Mouse (Mus musculus) limb, embryonic 14.5 days (tissue): ENCODE measurements at regions not wholly inside any gene's neighbourhood (a gene's known extent, or its start where the extent isn't known, plus 50 kb on each side); places are given as distances from the start of the nearest gene placed in this dataset.

ENCODE experiments used
- ATAC-seq: fragments of 200-750 bp; cut with Nextera tagmentation; 2 replicates; pipeline ENCODE4 v1.8.0; 2017; ENCODE audit warnings: low read depth, moderate number of reproducible peaks, moderate TSS enrichment; ENCODE audit not compliant: low FRiP score
- DNase-seq: peaks from one replicate; pipeline ENCODE4 v3.0.0-alpha.2; 2015; ENCODE audit warnings: low spot score
- H3K27ac ChIP-seq: fragments of 300-500 bp; sonication (generic); replicated peaks from 2 replicates; pipeline ENCODE4 v1.5.1; 2014; ENCODE audit warnings: low read depth, mild to moderate bottlenecking, low read length, moderate library complexity, mixed read lengths
- H3K27me3 ChIP-seq: fragments of 300-500 bp; sonication (generic); 2 replicates; pipeline ENCODE4 v1.6.1; 2014; ENCODE audit warnings: low read length, mixed read lengths; ENCODE audit not compliant: control insufficient read depth, insufficient read depth
- H3K36me3 ChIP-seq: fragments of 300-500 bp; sonication (generic); 2 replicates; pipeline ENCODE4 v1.6.1; 2014; ENCODE audit warnings: mild to moderate bottlenecking, low read length, moderate library complexity, mixed read lengths; ENCODE audit not compliant: control insufficient read depth, insufficient read depth
- H3K4me1 ChIP-seq: fragments of 300-500 bp; sonication (generic); 2 replicates; pipeline ENCODE4 v1.6.1; 2014; ENCODE audit warnings: antibody characterized with exemption, low read length, mixed read lengths; ENCODE audit not compliant: control insufficient read depth, insufficient read depth
- H3K4me2 ChIP-seq: fragments of 300-500 bp; sonication (generic); replicated peaks from 2 replicates; pipeline ENCODE4 v1.6.1; 2014; ENCODE audit warnings: low read depth, mild to moderate bottlenecking, low read length, moderate library complexity; ENCODE audit not compliant: severe bottlenecking
- H3K4me3 ChIP-seq: fragments of 300-500 bp; sonication (generic); replicated peaks from 2 replicates; pipeline ENCODE4 v1.5.1; 2014; ENCODE audit warnings: low read length
- H3K9ac ChIP-seq: fragments of 300-500 bp; sonication (generic); 2 replicates; pipeline ENCODE4 v1.6.1; 2014; ENCODE audit warnings: mild to moderate bottlenecking, low read depth, low read length, moderate library complexity; ENCODE audit not compliant: severe bottlenecking
- H3K9me3 ChIP-seq: fragments of 300-500 bp; sonication (generic); 2 replicates; pipeline ENCODE4 v1.6.1; 2016; ENCODE audit warnings: low read length; ENCODE audit not compliant: control insufficient read depth
- POLR2A ChIP-seq: fragments of 200-500 bp; IDR thresholded peaks from 2 replicates; pipeline ENCODE4 v1.8.0; 2012; ENCODE audit warnings: inconsistent platforms, mild to moderate bottlenecking, moderate library complexity, borderline replicate concordance; ENCODE audit not compliant: insufficient read depth, insufficient read length; ENCODE audit errors: extremely low read depth
- WGBS: fragments of 180-500 bp; shearing (Covaris S2); extraction: QIAGEN DNeasy Blood & Tissue Kit; methylation state at CpG from one replicate; pipeline ENCODE4 v1.1.7; 2014; 5-methylcytosine and 5-hydroxymethylcytosine counted together

DNA sequence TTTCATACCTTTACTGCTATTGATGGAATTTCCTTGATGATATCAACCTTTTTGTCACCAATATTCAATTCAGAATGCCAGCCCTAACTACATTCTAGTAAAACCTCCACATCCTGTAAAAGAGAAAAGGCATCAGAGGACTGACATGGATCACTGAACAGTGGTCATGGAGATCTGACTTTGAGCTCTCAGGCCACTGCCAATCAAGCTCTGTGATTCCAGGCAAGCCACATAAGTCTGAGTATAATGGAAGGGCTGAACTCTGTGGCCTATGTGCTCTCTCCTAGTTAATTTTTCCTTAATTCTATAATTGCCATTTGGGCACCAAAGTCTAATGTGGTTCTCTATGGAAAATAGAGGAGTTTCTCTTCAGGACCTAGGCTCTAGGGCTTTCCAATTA is 161.8 kb upstream of the Ell2 start:
- H3K9me3 ChIP-seq: no peaks in the 10 kb centered on the region
- no peak overlapping the region for H3K27ac ChIP-seq
- H3K36me3 ChIP-seq: no peaks in the 10 kb centered on the region
- DNase-seq (no peak), ATAC-seq (no peak)
- no peaks in the 10 kb centered on the region for H3K27me3 ChIP-seq
- H3K4me2 ChIP-seq: no peak overlapping the region
- no peaks in the 10 kb centered on the region for H3K4me1 ChIP-seq
- TF ChIP-seq POLR2A: no peak
- H3K4me3 ChIP-seq: no peak overlapping the region
- no peak overlapping the region for H3K9ac ChIP-seq

DNA sequence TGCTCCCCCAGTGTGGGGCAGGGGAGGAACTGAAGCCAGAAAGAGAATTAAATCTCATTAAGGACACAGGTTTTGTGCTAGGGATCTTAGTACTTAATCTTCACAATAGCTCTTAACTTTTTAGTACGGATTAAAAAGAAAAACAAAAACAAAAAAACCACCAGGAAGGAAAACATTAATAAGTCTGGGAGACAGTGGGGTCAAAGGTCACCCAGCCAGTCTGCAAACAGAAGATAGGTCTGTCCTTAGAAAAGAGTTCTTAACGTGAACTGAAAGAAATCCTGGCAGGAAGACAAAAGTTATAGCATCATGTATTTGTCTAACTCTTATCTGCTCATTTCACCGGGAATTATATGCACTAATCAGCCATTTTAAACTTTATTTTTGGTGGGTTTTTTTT is 158.8 kb upstream of the Ell2 start:
- ATAC-seq (no peak), DNase-seq (no peak)
- H3K9ac ChIP-seq: no peak overlapping the region
- 55% methylated on average over 3 of the region's 3 CpGs for WGBS
- no peak overlapping the region for H3K4me3 ChIP-seq
- no peak overlapping the region for H3K4me2 ChIP-seq
- no peaks in the 10 kb centered on the region for H3K9me3 ChIP-seq
- H3K27ac ChIP-seq: no peak overlapping the region
- H3K4me1 ChIP-seq: no peaks in the 10 kb centered on the region
- no peaks in the 10 kb centered on the region for H3K27me3 ChIP-seq
- H3K36me3 ChIP-seq: no peaks in the 10 kb centered on the region
- TF ChIP-seq POLR2A: no peak

DNA sequence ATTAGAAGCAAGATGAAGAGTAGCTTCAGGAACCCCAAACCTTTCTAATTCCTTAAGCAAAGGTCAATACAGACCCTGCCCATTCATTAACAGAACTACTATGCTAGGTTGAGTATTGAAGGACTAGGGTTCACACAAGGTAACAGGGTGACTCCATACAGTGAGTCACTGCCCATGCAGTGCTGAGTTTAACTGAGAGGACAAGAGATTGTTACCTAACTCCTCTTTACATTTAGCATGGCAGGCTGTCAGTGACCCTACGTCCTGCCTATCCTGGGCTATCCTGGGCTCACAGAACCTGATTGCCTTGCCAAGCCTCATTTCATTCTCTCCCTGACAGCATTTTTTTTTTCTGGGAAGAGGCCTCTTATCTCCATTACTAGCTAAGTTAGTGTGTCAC is 127.6 kb upstream of the Ell2 start:
- H3K4me2 ChIP-seq: no peak overlapping the region
- no peak overlapping the region for H3K9ac ChIP-seq
- H3K27me3 ChIP-seq: no peaks in the 10 kb centered on the region
- no peak for DNase-seq
- no peaks in the 10 kb centered on the region for H3K4me1 ChIP-seq
- no peaks in the 10 kb centered on the region for H3K36me3 ChIP-seq
- no peak overlapping the region for H3K27ac ChIP-seq
- no peak for TF ChIP-seq POLR2A
- ATAC-seq: no peak
- H3K9me3 ChIP-seq: no peaks in the 10 kb centered on the region
- 81% methylated on average over 1 of the region's 1 CpGs for WGBS
- H3K4me3 ChIP-seq: no peak overlapping the region

DNA sequence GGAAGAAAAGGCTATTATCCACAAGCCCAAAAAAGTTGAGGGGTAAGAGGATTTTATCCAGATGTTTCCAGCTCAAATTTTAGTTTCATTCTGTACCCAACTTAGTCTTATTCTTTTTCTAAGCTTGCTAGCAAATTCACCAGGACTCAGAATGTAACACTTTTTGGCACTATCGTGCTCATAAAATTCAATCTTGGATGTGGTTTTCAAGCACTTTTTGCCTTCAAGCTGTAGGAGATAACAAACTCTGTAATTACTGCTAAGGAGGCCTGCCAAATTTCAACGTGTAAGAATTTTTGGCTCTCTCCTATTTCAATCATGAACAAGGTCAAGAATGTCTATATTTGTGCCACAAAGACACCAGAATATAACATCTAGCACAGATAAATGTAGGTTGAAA is 115.7 kb upstream of the Ell2 start:
- Histone ChIP-seq H3K4me1 (0 out of 2 replicates have a peak, but pooled peaks cover 3% of the 10 kb centered on the region), H3K9me3 (no peaks in the 10 kb centered on the region), H3K36me3 (no peaks in the 10 kb centered on the region), H3K4me3 (no peak overlapping the region), H3K27me3 (no peaks in the 10 kb centered on the region), H3K9ac (no peak overlapping the region), H3K4me2 (no peak overlapping the region), H3K27ac (no peak overlapping the region)
- WGBS: 57% methylated on average over 2 of the region's 2 CpGs
- DNase-seq (no peak), ATAC-seq (no peak)
- no peak for TF ChIP-seq POLR2A

DNA sequence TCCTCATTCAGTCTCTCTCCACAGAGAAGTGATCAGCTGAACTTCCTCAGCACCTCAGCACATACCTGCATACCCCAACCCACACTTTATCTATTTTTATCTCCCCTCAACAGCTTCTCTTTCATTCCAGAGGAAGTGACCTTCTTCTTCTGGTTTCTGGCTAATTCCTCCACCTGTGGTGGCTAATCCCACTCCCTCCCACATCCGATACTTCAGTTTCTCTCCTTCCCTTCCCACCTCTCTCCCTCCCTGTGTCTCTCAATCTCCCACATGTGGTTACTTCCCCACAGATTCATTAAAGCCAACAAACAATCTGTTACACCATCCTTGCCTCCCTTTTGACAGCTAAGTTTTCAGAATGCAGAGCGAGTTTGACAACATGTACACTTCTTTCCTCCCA is 109.7 kb upstream of the Ell2 start:
- no peak overlapping the region for H3K4me3 ChIP-seq
- H3K4me1 ChIP-seq: no peaks in the 10 kb centered on the region
- H3K27ac ChIP-seq: no peak overlapping the region
- H3K9me3 ChIP-seq: no peaks in the 10 kb centered on the region
- no peak for TF ChIP-seq POLR2A
- no peaks in the 10 kb centered on the region for H3K27me3 ChIP-seq
- ATAC-seq (no peak), DNase-seq (no peak)
- H3K4me2 ChIP-seq: no peak overlapping the region
- H3K9ac ChIP-seq: no peak overlapping the region
- H3K36me3 ChIP-seq: no peaks in the 10 kb centered on the region
- WGBS: 80% methylated on average over 2 of the region's 2 CpGs

DNA sequence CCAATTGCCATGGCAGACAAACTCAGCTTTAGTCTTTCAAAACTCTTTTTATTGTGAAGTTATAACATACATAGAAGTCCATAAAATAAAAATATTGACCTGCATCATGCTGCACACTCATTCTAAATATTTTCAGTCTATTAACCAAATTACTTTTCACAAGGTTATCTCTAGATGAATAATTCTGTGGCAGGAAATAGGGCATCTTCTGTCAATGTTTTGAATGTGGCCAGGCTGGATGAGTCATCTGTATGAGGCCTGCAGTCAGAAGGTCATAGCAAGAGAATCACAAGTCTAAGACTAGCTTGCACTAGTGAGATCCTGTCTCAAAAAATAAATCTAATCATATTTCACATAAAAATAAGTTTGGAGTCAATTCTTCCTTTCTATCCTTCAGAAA is 108.4 kb upstream of the Ell2 start:
- no peak for ATAC-seq

More for the DNA sequence above, 108.4 kb upstream of the Ell2 start:
- no peak for DNase-seq
- Histone ChIP-seq H3K27me3 (no peaks in the 10 kb centered on the region), H3K9me3 (no peaks in the 10 kb centered on the region), H3K9ac (no peak overlapping the region), H3K27ac (no peak overlapping the region), H3K4me3 (no peak overlapping the region), H3K4me1 (no peaks in the 10 kb centered on the region), H3K4me2 (no peak overlapping the region), H3K36me3 (no peaks in the 10 kb centered on the region)
- no peak for TF ChIP-seq POLR2A
